Mouse (Mus musculus) ovary, postnatal 36 days (tissue): ENCODE results near the gene Uba52.
A peak's percentile ranks its signal among the peaks of the same experiment; 100 is the strongest.

Experiments
- DNase-seq: peaks from one replicate; pipeline ENCODE4 v3.0.0; 2022; ENCODE audit warnings: low spot score, mixed read lengths

Uba52 gene

DNA sequence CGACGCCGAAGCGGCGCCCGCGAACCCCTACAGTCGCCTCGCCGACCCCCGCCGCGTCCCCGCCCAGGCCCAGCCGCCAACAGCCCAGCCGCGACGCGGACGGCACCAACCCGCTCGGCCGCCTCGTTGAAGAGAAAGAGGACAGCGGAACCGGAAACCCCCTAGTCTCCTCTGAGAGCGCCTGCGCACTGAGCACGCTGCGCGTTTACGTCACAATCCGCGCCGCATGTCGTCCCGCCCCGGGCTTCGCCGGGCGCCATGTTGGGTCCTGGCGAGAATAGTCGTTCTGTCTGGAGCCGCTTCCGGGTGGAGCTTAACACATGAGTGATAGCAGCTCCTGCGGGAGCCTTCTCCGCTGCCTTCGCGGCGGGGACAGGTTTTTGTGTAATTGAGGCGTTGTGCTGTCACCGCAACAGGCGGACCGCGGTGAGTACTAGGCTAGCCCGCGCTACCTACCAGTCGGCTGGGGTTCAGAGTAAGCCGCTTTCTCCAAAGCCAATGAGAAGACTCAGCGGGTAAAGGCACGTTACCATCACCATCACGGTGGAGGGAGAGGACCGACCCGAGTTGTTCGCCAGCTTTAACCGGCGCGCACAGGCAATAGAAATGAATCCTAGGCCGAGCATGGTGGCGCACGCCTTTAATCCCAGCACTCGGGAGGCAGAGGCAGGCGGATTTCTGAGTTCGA, at the start of gene Uba52:
Uba52 (minus strand) TSS at position 574 of the 688 bp plus-strand sequence.
- peak; percentile 97 for DNase-seq

DNA sequence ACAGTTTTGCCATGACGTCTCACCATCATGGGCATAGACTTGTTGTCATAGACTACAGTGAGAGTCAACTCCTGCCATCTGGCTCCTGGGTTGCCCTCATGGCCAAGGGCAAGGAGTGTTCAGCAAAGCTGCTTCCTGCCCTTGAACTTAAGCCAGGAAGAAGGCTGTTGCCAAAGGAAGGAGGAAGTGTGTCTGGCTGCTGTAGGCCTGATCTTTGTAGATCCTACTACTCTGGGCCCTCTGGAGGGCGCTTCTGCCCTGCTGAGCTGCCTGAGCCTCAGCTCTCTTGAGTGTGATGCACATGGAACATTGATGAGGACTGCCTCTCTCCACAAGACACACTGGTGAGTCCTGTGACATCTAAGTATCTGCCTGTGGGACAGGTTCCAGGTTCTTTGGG, 49.5 kb upstream of the Uba52 start:
- peak; percentile 65 for DNase-seq

DNA sequence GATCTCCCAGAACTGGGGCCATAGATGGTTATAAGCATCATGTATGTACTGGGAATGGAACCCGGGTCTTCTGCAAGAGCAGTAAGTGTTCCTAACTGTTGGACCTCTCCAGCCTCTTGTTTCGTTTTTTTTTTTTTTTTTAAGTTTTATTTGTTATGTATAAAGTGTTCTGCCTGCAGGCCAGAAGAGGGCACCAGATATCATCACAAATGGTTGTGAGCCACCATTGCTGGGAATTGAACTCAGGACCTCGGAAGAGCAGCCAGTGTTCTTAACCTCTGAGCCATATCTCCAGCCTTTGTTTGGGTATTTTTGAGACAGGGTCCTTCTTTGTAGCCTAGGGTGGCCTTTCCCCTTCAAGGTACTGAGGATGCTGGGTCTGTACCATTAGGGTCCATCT, 48.4 kb upstream of the Uba52 start:
- DNase-seq: no peak

DNA sequence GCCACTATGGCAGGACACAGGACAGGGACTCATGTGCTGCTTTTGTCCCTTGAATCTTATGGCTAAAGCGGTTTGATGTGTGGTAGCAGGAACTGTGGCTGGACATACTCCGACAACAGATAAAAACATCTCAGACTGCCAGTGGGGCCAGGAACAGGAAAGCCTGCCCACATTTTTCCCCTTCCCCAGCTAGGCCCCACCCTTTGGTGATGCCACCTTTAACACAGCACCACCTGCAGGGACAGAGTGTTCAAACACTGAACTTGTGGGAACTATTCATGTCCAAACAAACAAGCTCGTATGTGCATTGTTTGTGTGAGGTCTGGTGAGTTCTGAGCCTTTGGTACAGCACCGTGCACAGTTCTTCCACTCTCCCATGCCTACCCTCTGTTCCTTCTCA, 47.7 kb upstream of the Uba52 start:
- no peak for DNase-seq

DNA sequence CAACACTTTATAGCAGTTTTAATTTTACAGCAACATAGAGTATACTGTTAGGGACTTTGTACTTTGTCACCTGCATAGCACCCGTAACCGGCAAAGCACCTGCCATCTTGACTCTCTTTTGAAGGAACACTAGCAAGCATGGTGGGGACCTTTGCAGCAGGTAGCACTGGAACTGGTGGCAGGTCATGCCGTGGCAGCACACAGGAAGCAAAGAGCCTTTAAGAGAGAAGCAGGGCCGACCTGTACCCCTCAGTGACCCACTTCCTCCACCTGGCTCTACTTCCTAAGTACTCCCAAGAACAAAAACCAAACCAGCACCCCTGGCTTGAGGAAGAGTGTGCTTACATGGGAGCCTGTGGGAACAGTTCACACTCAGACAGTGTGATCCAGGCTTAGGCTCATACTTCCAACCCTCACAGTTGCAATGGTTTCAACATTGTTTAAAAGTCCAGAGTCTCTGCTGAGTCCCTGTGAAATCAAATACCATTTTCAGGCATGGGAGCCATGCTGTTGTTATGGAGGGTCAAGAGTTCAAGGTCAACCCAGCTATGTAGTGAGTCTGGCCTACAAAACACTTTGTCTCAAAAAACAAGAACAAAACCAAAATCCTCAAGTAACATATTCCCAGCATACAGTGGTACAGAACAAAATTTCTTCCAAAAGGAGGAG, 44.6 kb upstream of the Uba52 start:
- no peak for DNase-seq

DNA sequence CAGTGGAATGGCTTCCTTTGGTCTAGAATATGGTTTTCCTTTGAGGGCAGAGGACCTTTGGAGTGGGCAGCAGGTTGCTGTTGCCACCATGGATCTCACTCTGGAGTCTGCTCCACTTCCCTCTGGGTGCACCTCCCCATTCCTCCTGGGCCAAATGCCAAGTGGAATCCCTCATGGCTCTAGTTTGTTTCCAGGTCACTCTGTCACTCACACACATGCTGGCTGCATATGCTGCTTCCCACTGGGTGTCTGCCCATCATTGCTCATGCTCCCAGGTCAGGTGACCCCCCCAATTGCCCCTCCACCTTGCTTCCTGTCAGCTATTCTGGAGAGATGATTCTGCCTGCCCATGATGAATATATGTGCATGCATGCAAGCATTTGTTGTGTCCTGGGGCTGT, 43.1 kb upstream of the Uba52 start:
- DNase-seq: peak; percentile 58

DNA sequence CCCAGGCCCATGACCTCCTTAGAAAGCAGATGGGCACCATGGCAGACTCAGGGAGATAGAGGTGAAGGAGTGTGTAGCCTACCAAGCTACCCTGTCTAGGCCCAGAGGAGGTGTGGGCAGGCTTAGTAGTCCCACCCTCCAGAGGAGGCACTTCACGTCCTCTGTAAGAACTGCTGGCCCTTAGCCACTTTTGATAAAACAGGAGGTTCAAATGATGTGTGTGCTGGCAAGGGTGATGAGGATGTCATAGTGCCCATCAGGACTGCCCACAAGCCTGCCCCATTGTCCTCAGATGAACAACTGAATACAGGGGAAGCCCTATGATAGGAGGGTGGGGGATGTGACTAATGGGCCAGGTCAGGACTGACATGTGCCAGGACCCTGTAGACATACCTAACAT, 42.2 kb upstream of the Uba52 start:
- no peak for DNase-seq

DNA sequence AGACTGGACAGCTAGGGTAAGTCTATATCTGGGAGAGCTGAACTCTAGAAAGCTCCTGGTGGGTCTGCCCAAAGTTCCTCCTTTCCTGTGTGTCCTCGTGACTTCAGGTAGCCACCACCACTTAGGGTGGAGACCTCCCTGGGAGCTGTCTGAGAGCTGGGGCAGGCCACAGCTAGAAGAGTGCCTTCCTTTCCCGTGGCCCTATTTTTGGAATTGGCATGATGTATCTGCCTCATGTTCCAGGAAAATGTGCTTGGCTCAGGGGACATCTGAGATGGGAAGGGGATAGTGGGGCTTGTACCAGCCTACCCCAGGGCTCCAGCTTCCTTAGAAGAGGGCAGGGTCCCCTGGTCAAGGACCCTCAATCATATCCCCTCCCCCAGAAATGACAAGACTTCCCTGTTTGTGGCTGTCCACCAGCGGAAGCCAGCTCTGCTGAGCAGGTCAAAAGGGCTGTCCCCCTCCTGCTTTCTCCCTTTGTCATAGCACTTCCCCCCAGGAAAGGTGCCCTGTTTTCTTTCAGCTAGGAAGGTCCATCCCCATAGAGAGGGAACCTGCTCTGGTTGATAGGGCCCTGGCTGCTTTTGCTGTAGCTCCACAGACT, 41.1 kb upstream of the Uba52 start:
- no peak for DNase-seq

DNA sequence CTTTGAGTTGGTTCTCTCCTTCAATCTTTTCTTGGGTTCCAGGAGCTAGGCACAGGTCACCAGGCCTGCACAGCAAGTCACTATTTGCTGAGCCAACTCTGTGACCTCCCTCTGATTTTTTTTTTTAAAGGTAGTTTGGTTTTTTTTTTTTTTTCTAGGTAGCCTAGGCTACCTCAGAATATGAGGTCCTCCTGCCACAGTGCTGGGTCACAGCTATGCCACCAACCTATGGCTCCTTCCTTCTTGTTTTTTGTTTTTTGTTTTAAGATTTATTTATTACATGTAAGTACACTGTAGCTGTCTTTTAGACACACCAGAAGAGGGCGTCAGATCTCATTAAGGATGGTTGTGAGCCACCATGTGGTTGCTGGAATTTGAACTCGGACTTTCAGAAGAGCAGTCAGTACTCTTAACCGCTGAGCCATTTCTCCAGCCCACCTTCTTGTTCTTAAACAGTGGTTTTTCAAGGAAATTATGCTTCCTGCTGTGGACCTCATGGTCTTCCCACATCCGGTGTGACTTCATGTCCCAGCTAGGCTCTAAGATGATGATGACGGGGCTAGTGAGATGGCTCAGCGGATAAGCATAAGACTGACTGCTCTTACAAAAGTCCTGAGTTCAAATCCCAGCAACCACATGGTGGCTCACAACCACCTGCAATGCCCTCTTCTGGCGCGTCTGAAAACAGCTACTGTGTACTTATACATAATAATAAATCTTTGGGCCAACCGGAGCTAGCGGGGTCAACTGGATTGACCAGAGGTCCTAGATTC, 39.0 kb upstream of the Uba52 start:
- DNase-seq: no peak

DNA sequence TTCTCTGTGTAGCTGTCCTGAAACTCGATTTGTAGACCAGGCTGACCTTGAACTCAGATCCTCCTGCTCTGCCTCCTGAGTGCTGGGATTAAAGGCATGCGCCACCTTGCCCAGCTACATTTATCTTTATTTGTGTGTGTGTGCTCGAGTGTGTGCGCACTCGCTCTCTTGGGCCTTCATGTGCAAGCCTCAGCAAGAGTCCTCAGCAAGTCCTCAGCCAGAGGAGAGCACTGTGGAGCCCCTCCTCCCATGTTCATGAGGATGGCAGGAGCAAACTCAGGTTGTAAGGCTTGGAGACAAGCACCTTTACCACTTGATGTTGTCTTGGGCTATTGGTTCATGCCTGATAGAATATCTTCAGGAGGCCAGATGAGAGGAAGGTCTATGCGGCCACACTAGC, 37.2 kb upstream of the Uba52 start:
- DNase-seq: no peak

DNA sequence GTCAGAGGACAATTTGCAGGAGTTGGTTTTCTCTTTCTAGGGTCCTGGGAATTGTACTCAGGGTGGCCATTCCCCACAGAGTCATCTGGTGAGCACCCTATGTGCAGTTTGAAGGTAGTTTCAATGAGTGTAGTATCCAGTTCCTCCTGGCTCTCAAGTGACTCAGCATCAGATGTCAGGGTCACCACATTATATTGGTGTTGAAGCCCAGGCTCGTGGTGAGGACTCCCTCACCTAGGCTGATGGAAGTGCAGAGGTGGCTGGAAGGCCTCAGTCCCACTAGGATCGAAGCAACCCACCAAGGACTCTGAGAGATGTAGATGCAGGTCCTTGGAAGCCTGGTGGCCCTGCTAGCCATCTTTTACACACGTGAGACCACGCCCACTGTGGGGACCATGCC, 35.8 kb upstream of the Uba52 start:
- no peak for DNase-seq

DNA sequence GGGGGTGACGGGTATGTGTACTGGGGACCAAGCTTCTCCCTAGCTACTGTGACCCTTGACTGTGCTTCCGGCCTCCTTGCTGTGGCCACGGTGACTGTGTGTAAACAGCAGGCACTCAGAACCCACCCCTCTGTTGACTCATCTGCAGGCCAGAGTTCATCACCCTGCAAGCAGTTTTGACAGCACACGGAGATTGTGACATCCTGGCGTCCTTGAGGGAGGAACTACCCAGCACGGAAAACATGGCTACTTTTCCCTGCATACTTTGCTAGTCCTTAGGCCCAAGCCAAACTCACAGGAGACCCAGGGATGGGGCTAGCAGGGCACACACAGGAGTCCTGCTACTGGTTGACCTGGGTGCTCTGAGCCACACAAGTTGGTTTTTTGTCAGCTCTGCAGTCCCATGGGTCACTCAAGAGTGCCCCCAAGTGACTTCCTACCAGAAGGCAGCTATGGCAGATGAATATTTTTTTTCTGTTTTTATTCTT, 33.6 kb upstream of the Uba52 start:
- peak; percentile 45 for DNase-seq

DNA sequence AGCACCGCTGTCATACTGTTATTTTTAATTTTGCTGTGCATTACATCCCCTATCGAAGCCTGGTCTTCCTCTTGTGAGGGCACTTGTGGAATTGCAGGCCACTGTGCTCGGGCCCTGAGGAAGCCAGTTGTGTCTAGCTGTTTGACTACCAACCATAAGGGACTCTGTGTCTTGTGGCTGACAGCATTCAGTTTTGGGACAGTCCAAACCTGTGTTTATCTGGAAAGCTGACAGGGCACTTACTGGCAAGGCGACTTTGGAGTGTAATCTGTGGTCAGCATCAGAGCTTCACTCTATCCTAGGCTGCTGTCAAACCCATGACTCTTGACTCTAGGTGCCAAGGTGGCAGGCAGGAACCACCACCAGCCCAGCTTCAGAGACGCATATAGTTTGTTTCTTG, 30.5 kb upstream of the Uba52 start:
- DNase-seq: no peak

DNA sequence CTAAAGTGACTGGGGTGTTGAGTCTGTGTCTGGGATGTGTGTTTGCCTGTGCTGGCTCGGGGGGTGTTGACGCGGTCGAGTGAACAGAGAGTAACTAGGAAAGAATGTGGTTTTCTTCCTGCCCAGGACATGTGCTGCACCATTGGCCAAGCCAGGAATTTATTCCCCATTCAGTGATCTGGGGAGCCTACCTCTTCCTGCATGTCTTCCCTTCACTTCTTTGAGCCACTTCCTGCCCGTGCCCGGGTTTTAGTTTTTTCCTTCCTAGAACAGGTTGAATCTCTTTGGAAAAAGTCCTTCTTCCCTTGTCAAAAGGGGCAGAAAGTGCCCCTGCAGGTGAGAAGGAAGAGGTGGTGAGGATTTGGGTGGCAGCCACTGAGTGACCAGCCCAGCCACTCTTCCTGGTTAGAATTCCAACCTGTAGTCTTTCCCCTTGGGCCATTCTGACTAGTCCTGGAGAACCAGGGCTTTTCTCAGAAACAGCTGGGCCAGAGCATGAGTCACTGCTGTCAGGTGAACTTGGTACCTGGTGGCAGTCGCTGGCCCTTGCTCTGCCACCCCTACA, 30.0 kb upstream of the Uba52 start:
- DNase-seq: no peak

DNA sequence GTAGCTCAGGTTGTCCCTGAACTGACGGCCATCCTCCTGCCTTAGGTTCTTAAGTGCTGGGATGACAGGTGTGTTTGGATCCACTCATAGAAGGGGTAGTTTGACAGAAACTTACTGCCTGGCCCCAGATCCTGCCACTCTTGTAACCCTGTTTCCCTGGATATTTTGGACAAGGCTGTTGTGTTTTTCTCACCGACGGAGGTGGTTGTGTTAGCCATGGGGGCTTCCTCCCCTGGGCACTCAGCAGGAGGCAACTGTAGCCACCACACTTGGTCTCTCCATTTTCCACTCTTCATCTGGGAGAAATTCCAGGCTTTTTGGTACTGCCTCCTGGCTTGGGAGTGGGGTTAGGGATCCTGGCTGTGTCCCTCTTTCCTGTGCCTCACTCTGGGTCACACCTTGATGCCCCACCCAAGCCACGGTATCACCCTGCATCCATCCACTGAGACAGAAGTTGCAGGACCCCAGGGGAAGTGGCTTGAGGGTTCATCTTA, 29.5 kb upstream of the Uba52 start:
- no peak for DNase-seq

DNA sequence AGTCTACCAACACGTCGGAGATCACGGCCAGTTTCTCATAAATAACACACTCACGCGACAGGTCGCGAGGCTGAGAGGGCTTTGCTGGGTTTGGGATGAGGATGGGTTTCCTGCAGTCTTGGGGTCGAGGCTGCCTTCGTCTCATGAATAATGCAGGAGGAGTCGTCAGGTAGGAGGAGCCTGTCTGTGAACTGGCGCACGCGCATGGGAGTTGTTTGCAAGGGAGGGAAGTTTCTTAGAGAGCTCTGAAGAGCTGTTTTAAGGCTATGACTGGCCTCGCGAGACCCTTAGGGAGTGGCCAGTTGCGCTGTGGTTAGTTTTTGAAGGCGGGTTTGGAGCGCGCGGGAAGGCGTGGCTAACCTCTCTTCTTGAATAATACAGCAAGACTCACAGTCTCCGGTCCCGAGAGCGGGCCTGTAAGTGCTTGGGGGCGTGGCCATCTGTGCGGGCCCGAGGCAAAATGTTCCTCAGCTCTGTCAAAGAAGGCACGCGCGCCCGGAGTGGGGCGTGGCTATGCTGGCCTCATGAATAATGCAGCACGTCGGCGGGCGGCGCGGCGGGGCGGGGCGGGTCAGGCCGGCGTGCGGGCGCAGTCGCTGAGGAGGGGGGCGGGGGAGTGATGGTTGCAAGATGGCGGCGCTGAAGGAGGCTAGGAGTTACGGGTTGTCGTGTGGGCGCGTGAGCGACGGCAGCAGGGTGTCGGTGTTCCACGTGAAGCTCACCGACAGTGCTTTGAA, 28.6 kb upstream of the Uba52 start, which contains the start of gene Ell:
Ell (plus strand) TSS at position 381 of the 737 bp plus-strand sequence.
- peak; percentile 100 for DNase-seq

DNA sequence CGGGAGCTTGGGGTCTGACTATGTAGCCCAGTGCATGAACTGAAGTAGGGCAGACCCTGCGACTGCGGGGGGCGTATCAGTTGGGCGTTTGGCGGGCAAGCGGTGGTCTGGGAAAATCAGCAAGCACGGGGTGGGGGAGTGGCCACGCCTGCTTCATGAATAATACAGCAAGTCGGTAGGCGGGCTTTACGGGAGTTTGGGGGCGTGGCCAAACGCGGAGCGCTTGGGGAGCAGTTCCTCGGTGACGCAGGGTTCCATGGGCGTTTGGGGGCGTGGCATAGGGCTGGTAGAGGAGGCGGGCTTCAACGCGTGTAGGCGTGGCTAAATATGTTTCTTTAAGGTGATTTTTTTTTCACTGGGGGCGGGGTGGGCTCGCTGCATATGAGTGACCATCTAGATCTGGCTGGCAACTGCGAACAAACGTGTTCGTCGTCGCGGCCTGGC, 28.1 kb upstream of the Uba52 start:
- peak; percentile 99 for DNase-seq

DNA sequence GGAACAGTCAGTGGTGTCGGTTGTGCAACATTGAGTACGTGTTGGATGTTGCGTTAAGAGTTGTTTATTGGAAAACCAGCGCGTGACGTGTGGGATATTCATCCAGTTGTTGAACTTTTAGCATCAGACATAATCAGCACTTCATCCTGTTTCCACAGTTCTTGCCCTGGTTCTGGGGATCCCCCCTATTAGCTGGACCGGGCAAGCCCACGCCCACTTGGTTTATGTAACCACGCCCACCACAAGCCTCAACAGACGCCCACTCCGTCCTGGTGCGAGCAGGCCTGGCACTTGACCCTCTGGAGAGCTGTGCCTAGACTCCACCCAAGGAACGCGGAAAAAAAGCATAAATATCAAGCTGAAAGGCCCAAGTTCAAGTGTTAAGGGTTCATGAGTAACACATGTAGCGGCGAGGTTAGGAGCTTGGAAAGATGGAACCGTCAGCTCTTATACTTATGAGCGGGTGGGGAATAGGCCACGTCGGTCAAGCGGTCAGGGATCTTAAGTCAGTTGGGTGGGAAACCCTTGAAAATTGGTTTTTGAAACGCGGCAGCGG, 27.5 kb upstream of the Uba52 start:
- peak; percentile 66 for DNase-seq

DNA sequence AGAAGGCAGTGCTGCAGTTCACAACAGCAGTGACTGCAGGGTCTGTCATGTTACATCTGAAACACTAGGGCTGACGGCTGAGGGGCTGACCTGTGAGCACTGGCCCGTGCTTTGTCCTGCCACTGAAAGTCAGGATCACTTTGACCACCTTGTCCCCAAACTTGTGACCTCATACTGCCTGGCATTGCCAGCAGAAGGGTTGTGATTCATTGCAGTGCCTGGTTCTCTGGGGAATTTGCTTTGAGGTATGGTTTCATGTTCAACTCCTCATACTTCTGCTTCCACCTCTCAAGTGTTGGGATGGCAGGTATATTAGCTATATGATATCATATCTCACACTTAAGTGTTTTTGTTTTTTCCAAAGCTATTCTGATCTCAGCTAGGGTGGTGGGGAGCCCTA, 25.1 kb upstream of the Uba52 start:
- no peak for DNase-seq

DNA sequence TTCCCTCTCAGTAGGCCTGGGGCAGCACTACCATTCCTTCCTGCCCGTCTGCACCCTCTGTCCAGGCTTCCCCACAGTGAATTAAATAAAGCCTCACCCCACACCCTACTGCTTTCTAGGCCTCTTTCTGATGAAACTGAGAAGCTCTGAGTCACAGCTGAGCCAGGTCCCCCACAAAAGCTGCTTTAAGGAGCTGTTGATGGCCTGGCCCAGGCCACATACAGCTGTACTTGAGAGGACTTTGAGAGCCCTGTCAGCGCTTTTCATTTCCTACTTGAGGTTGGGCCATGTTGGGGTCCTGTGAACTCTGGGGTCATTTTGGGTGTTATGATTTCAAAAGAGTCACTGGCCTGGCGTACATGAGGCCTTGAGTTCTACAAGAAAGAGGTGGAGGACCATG, 24.6 kb upstream of the Uba52 start:
- no peak for DNase-seq

DNA sequence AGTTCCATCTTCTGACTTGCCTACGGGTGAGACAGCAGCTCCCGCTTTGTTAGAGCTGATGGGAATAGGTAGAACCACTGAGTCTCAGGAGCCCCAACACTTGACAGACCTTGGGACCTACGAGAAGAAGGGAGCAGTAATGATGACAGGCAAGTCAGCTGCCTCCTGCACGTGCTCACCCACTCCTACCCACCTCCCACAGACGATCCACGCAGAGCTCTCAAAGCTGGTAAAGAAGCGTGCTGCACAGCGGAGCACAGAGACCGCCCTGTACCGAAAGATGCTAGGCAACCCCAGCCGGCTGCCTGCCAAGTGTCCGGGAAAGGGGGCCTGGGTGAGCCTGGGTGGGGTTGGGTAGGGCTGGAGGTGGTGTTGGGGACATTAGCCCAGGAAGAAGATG, 23.7 kb upstream of the Uba52 start:
- DNase-seq: no peak
